Mouse (Mus musculus): Measurements from ENCODE around the gene Fras1. TPM values are rescaled to one million over a fixed set of nuclear protein-coding genes. Genes with fewer than 3 reads are reported as not detected.

The Fras1 gene
- total and polyA plus RNA-seq, 3 experiments, result 2.1 to 5.8 (median 5.4) TPM

- H3K9me3 ChIP-seq (replicated peaks; ENCODE audit: low read length), result peaks cover 4% of the 10 kb centered on the region
- H3K79me2 ChIP-seq (replicated peaks; ENCODE audit: control insufficient read depth, extremely low read depth, insufficient read depth, poor library complexity, severe bottlenecking), result no peaks in the 10 kb centered on the region
- in situ Hi-C loops (cut with MboI; ENCODE audit: low pct_ligation_motif_present, low pct_unique_long_range_greater_than_20kb, low sequenced_read_pairs) (no loop called here), dilution Hi-C loops (cut with MboI; ENCODE audit: extremely low pct_ligation_motif_present, extremely low pct_unique_long_range_greater_than_20kb, low sequenced_read_pairs) (no loop called here)
- no peak for DNase-seq (ENCODE audit: extremely low read depth)
- peaks cover 0 to 8% of the 10 kb centered on the region in 2 experiments for H3K36me3 ChIP-seq (replicated peaks in 1 of 2; ENCODE audit: control insufficient read depth in 1 of 2, insufficient read depth in 1 of 2, low read length in 1 of 2)
- H3K4me2 ChIP-seq (ENCODE audit: insufficient read depth, low read depth, poor library complexity, severe bottlenecking), result no peak overlapping the region; the same call in 1 of the 2 replicates
- peaks cover 20 to 57% of the 10 kb centered on the region in 2 experiments for H3K4me1 ChIP-seq (ENCODE audit: control insufficient read depth in 1 of 2, insufficient read depth in 2 of 2)
- H3K4me3 ChIP-seq (replicated peaks in 1 of 3; ENCODE audit: low read depth in 2 of 3, low read length in 2 of 3, poor library complexity in 1 of 3), result no peak overlapping the region
- no peak for TF ChIP-seq RCOR1 (conservative IDR thresholded peaks at IDR 0.05; ENCODE audit: low read depth, low read length)
- TF ChIP-seq BHLHE40 (IDR thresholded peaks at IDR 0.05; ENCODE audit: low read depth, low read length), result 0 out of 2 replicates have a peak, but pooled peaks have one; percentile 17
- TF ChIP-seq ETS1 (conservative IDR thresholded peaks at IDR 0.05; ENCODE audit: low read depth, low read length), result peak; percentile 46; the same call in 1 of the 2 replicates
- peak; percentile 22; the same call in 1 of the 2 replicates for TF ChIP-seq MEF2A (IDR thresholded peaks at IDR 0.05; ENCODE audit: borderline replicate concordance, low read depth, low read length)
- TF ChIP-seq EP300 (IDR thresholded peaks at IDR 0.05; ENCODE audit: low read length), result peak; percentile 72
- no peak; the same call in 1 of the 2 replicates for TF ChIP-seq RAD21 (IDR thresholded peaks at IDR 0.05; ENCODE audit: low read depth, low read length)
- TF ChIP-seq MAX (IDR thresholded peaks at IDR 0.05; ENCODE audit: low read length), result no peak
- no peak for TF ChIP-seq ZNF384 (IDR thresholded peaks at IDR 0.05; ENCODE audit: low read depth, low read length)
- TF ChIP-seq ELF1 (IDR thresholded peaks at IDR 0.05; ENCODE audit: low read depth, low read length), result no peak; the same call in 1 of the 2 replicates
- no peak for TF ChIP-seq SIN3A (IDR thresholded peaks at IDR 0.05; ENCODE audit: low read length)
- no peak for TF ChIP-seq IRF4 (IDR thresholded peaks at IDR 0.05; ENCODE audit: low read depth, low read length)
- TF ChIP-seq ZKSCAN1 (IDR thresholded peaks at IDR 0.05; ENCODE audit: borderline replicate concordance, low read depth, low read length), result no peak
- TF ChIP-seq CTCF (conservative IDR thresholded peaks at IDR 0.05 in 1 of 2, IDR thresholded peaks at IDR 0.05 in 1 of 2; ENCODE audit: low read depth in 2 of 2, low read length in 2 of 2), result no peak
- peak; percentile 75 for TF ChIP-seq TCF12 (IDR thresholded peaks at IDR 0.05; ENCODE audit: low read depth, low read length)
- no peak overlapping the region; the same call in 1 of the 2 replicates for H3K9ac ChIP-seq (ENCODE audit: insufficient read depth, low read depth)
- peak overlapping the region; percentile 43; the same call in 1 of the 2 replicates for H3K27ac ChIP-seq (ENCODE audit: insufficient read depth, low read depth)
- no peaks in the 10 kb centered on the region for H3K27me3 ChIP-seq (replicated peaks)
Observed at GRCm38 (mm10) chr5:96481159-96481558, 107.4 kb downstream of the Fras1 start.

GRCm38 (mm10) chr5:96482054-96482453 lies 108.3 kb downstream of the Fras1 start:
- TF ChIP-seq NELFE (IDR thresholded peaks at IDR 0.05; ENCODE audit: low read depth, low read length) (no peak), EP300 (IDR thresholded peaks at IDR 0.05; ENCODE audit: low read length) (peak; percentile 90), ZC3H11A (IDR thresholded peaks at IDR 0.05; ENCODE audit: low read depth, low read length) (no peak), TCF12 (IDR thresholded peaks at IDR 0.05; ENCODE audit: low read depth, low read length) (peak; percentile 80), MEF2A (IDR thresholded peaks at IDR 0.05; ENCODE audit: borderline replicate concordance, low read depth, low read length) (peak; percentile 63), TBP (conservative IDR thresholded peaks at IDR 0.05; ENCODE audit: low read depth, low read length) (no peak), CHD1 (IDR thresholded peaks at IDR 0.05; ENCODE audit: low read depth, low read length) (peak; percentile 47; the same call in 1 of the 2 replicates), MAZ (IDR thresholded peaks at IDR 0.05; ENCODE audit: low read depth, low read length) (0 out of 2 replicates have a peak, but pooled peaks have one; percentile 48), ZKSCAN1 (IDR thresholded peaks at IDR 0.05; ENCODE audit: borderline replicate concordance, low read depth, low read length) (no peak), RAD21 (IDR thresholded peaks at IDR 0.05; ENCODE audit: low read depth, low read length) (no peak; the same call in none of the 2 replicates), NRF1 (IDR thresholded peaks at IDR 0.05; ENCODE audit: low read depth, low read length) (no peak), BHLHE40 (IDR thresholded peaks at IDR 0.05; ENCODE audit: low read depth, low read length) (peak; percentile 43; the same call in 1 of the 2 replicates), IRF4 (IDR thresholded peaks at IDR 0.05; ENCODE audit: low read depth, low read length) (peak; percentile 73), SIN3A (IDR thresholded peaks at IDR 0.05; ENCODE audit: low read length) (peak; percentile 56), POLR2AphosphoS2 (IDR thresholded peaks at IDR 0.05; ENCODE audit: low read depth, low read length) (no peak), GABPA (IDR thresholded peaks at IDR 0.05; ENCODE audit: insufficient replicate concordance, low read depth, low read length) (no peak), E2F4 (IDR thresholded peaks at IDR 0.05; ENCODE audit: insufficient replicate concordance, low read depth, low read length) (no peak), CHD2 (IDR thresholded peaks at IDR 0.05; ENCODE audit: low read length) (peak; percentile 59; the same call in 1 of the 2 replicates), MYC (IDR thresholded peaks at IDR 0.05; ENCODE audit: low read depth, low read length) (0 out of 2 replicates have a peak, but pooled peaks have one; percentile 19), POLR2A (IDR thresholded peaks at IDR 0.05; ENCODE audit: low read depth, low read length) (no peak), ETS1 (conservative IDR thresholded peaks at IDR 0.05; ENCODE audit: low read depth, low read length) (peak; percentile 61), RCOR1 (conservative IDR thresholded peaks at IDR 0.05; ENCODE audit: low read depth, low read length) (0 out of 2 replicates have a peak, but pooled peaks have one; percentile 71), USF1 (IDR thresholded peaks at IDR 0.05; ENCODE audit: low read depth, low read length) (no peak)
- H3K27ac ChIP-seq (ENCODE audit: insufficient read depth, low read depth), result peak overlapping the region; percentile 75
- peak overlapping the region; percentile 4; the same call in 1 of the 2 replicates for H3K4me2 ChIP-seq (ENCODE audit: insufficient read depth, low read depth, poor library complexity, severe bottlenecking)
- H3K4me1 ChIP-seq (ENCODE audit: control insufficient read depth in 1 of 2, insufficient read depth in 2 of 2), result peaks cover 20 to 57% of the 10 kb centered on the region in 2 experiments
- no peak overlapping the region for H3K4me3 ChIP-seq (replicated peaks in 1 of 3; ENCODE audit: low read depth in 2 of 3, low read length in 2 of 3, poor library complexity in 1 of 3)
- dilution Hi-C loops (cut with MboI; ENCODE audit: extremely low pct_ligation_motif_present, extremely low pct_unique_long_range_greater_than_20kb, low sequenced_read_pairs) (no loop called here), in situ Hi-C loops (cut with MboI; ENCODE audit: low pct_ligation_motif_present, low pct_unique_long_range_greater_than_20kb, low sequenced_read_pairs) (no loop called here)
- no peaks in the 10 kb centered on the region for H3K79me2 ChIP-seq (replicated peaks; ENCODE audit: control insufficient read depth, extremely low read depth, insufficient read depth, poor library complexity, severe bottlenecking)
- no peaks in the 10 kb centered on the region for H3K27me3 ChIP-seq (replicated peaks)
- H3K9ac ChIP-seq (ENCODE audit: insufficient read depth, low read depth), result no peak overlapping the region; the same call in 1 of the 2 replicates
- DNase-seq (ENCODE audit: extremely low read depth), result peak; percentile 42
- peaks cover 0 to 8% of the 10 kb centered on the region in 2 experiments for H3K36me3 ChIP-seq (replicated peaks in 1 of 2; ENCODE audit: control insufficient read depth in 1 of 2, insufficient read depth in 1 of 2, low read length in 1 of 2)
- H3K9me3 ChIP-seq (replicated peaks; ENCODE audit: low read length), result peaks cover 4% of the 10 kb centered on the region
